Mouse (Mus musculus): ENCODE data around the gene Cabp4. TPM values are rescaled to one million over a fixed set of nuclear protein-coding genes. Genes with fewer than 3 reads are reported as not detected.

Cabp4 gene
- polyA plus RNA-seq, 1 experiment, result 0.04 TPM

- Histone ChIP-seq H3K79me3 (ENCODE audit: low read depth) (no peaks in the 10 kb centered on the region), H3K27me3 (ENCODE audit: control insufficient read depth, insufficient read depth, insufficient read length) (no peaks in the 10 kb centered on the region), H3K79me2 (ENCODE audit: control insufficient read depth, insufficient read depth) (no peaks in the 10 kb centered on the region), H3K36me3 (ENCODE audit: control insufficient read depth, insufficient read depth) (no peaks in the 10 kb centered on the region), H3K4me3 (ENCODE audit: insufficient read depth, poor library complexity, severe bottlenecking) (peak overlapping the region; percentile 30), H3ac (ENCODE audit: control insufficient read depth, insufficient read length, low read depth) (peak overlapping the region; percentile 68)
- TF ChIP-seq FOSL1 (IDR thresholded peaks at IDR 0.05; ENCODE audit: insufficient read depth, low read length, poor library complexity, severe bottlenecking) (no peak), MYOG (IDR thresholded peaks at IDR 0.05; ENCODE audit: control insufficient read depth, extremely low read depth, insufficient read length) (no peak), CEBPB (IDR thresholded peaks at IDR 0.05; ENCODE audit: low read depth) (no peak), CTCF (IDR thresholded peaks at IDR 0.05; ENCODE audit: control insufficient read depth, insufficient read depth, insufficient read length) (no peak), MYOD1 (IDR thresholded peaks at IDR 0.05; ENCODE audit: control insufficient read depth, insufficient read length, low read depth) (no peak), USF1 (IDR thresholded peaks at IDR 0.05; ENCODE audit: low read depth) (no peak), MAX (IDR thresholded peaks at IDR 0.05) (no peak)
Observed at GRCm38 (mm10) chr19:4169810-4170209, 26.0 kb upstream of the Cabp4 start.

- Histone ChIP-seq H3K79me2 (ENCODE audit: control insufficient read depth, insufficient read depth) (no peaks in the 10 kb centered on the region), H3K27me3 (ENCODE audit: control insufficient read depth, insufficient read depth, insufficient read length) (no peaks in the 10 kb centered on the region), H3ac (ENCODE audit: control insufficient read depth, insufficient read length, low read depth) (peak overlapping the region; percentile 68), H3K79me3 (ENCODE audit: low read depth) (no peaks in the 10 kb centered on the region), H3K4me3 (ENCODE audit: insufficient read depth, poor library complexity, severe bottlenecking) (peak overlapping the region; percentile 30), H3K36me3 (ENCODE audit: control insufficient read depth, insufficient read depth) (no peaks in the 10 kb centered on the region)
- TF ChIP-seq CTCF (IDR thresholded peaks at IDR 0.05; ENCODE audit: control insufficient read depth, insufficient read depth, insufficient read length), result peak; percentile 99
- TF ChIP-seq MAX (IDR thresholded peaks at IDR 0.05), result peak; percentile 85
- no peak for TF ChIP-seq MYOG (IDR thresholded peaks at IDR 0.05; ENCODE audit: control insufficient read depth, extremely low read depth, insufficient read length)
Observed at GRCm38 (mm10) chr19:4169378-4169784, 25.5 kb upstream of the Cabp4 start.

GRCm38 (mm10) chr19:4166678-4167476 is 23.0 kb upstream of the Cabp4 start:
- no peak overlapping the region for H3K4me3 ChIP-seq (ENCODE audit: insufficient read depth, poor library complexity, severe bottlenecking)
- peaks cover 3% of the 10 kb centered on the region for H3K36me3 ChIP-seq (ENCODE audit: control insufficient read depth, insufficient read depth)
- H3K79me2 ChIP-seq (ENCODE audit: control insufficient read depth, insufficient read depth), result peaks cover 11% of the 10 kb centered on the region
- TF ChIP-seq MAX (IDR thresholded peaks at IDR 0.05), result no peak
- TF ChIP-seq CTCF (IDR thresholded peaks at IDR 0.05; ENCODE audit: control insufficient read depth, insufficient read depth, insufficient read length), result no peak
- TF ChIP-seq USF1 (IDR thresholded peaks at IDR 0.05; ENCODE audit: low read depth), result no peak
- TF ChIP-seq MYOG (IDR thresholded peaks at IDR 0.05; ENCODE audit: control insufficient read depth, extremely low read depth, insufficient read length), result no peak
- TF ChIP-seq CEBPB (IDR thresholded peaks at IDR 0.05; ENCODE audit: low read depth), result no peak
- TF ChIP-seq MYOD1 (IDR thresholded peaks at IDR 0.05; ENCODE audit: control insufficient read depth, insufficient read length, low read depth), result no peak
- TF ChIP-seq FOSL1 (IDR thresholded peaks at IDR 0.05; ENCODE audit: insufficient read depth, low read length, poor library complexity, severe bottlenecking), result no peak
- H3K79me3 ChIP-seq (ENCODE audit: low read depth), result peaks cover 4% of the 10 kb centered on the region
- no peak overlapping the region for H3ac ChIP-seq (ENCODE audit: control insufficient read depth, insufficient read length, low read depth)
- no peaks in the 10 kb centered on the region for H3K27me3 ChIP-seq (ENCODE audit: control insufficient read depth, insufficient read depth, insufficient read length)

- H3K79me2 ChIP-seq (ENCODE audit: control insufficient read depth, insufficient read depth), result peaks cover 16% of the 10 kb centered on the region
- no peak overlapping the region for H3K4me3 ChIP-seq (ENCODE audit: insufficient read depth, poor library complexity, severe bottlenecking)
- peaks cover 8% of the 10 kb centered on the region for H3K79me3 ChIP-seq (ENCODE audit: low read depth)
- H3ac ChIP-seq (ENCODE audit: control insufficient read depth, insufficient read length, low read depth), result no peak overlapping the region
- no peak for TF ChIP-seq MYOG (IDR thresholded peaks at IDR 0.05; ENCODE audit: control insufficient read depth, extremely low read depth, insufficient read length)
- TF ChIP-seq MAX (IDR thresholded peaks at IDR 0.05), result no peak
- TF ChIP-seq FOSL1 (IDR thresholded peaks at IDR 0.05; ENCODE audit: insufficient read depth, low read length, poor library complexity, severe bottlenecking), result no peak
- peaks cover 15% of the 10 kb centered on the region for H3K36me3 ChIP-seq (ENCODE audit: control insufficient read depth, insufficient read depth)
- no peaks in the 10 kb centered on the region for H3K27me3 ChIP-seq (ENCODE audit: control insufficient read depth, insufficient read depth, insufficient read length)
Observed at GRCm38 (mm10) chr19:4164721-4165120, 20.9 kb upstream of the Cabp4 start.

- Histone ChIP-seq H3K27me3 (ENCODE audit: control insufficient read depth, insufficient read depth, insufficient read length) (no peaks in the 10 kb centered on the region), H3K36me3 (ENCODE audit: control insufficient read depth, insufficient read depth) (peaks cover 21% of the 10 kb centered on the region), H3K79me2 (ENCODE audit: control insufficient read depth, insufficient read depth) (peaks cover 16% of the 10 kb centered on the region), H3K79me3 (ENCODE audit: low read depth) (peaks cover 8% of the 10 kb centered on the region), H3K4me3 (ENCODE audit: insufficient read depth, poor library complexity, severe bottlenecking) (no peak overlapping the region), H3ac (ENCODE audit: control insufficient read depth, insufficient read length, low read depth) (no peak overlapping the region)
- TF ChIP-seq MAX (IDR thresholded peaks at IDR 0.05) (no peak), MYOD1 (IDR thresholded peaks at IDR 0.05; ENCODE audit: control insufficient read depth, insufficient read length, low read depth) (no peak), FOSL1 (IDR thresholded peaks at IDR 0.05; ENCODE audit: insufficient read depth, low read length, poor library complexity, severe bottlenecking) (no peak), CTCF (IDR thresholded peaks at IDR 0.05; ENCODE audit: control insufficient read depth, insufficient read depth, insufficient read length) (no peak), USF1 (IDR thresholded peaks at IDR 0.05; ENCODE audit: low read depth) (no peak), MYOG (IDR thresholded peaks at IDR 0.05; ENCODE audit: control insufficient read depth, extremely low read depth, insufficient read length) (no peak), CEBPB (IDR thresholded peaks at IDR 0.05; ENCODE audit: low read depth) (no peak)
Observed at GRCm38 (mm10) chr19:4164100-4164499, 20.3 kb upstream of the Cabp4 start.

GRCm38 (mm10) chr19:4163543-4163887 is 19.7 kb upstream of the Cabp4 start:
- H3K79me3 ChIP-seq (ENCODE audit: low read depth), result peaks cover 8% of the 10 kb centered on the region
- no peaks in the 10 kb centered on the region for H3K27me3 ChIP-seq (ENCODE audit: control insufficient read depth, insufficient read depth, insufficient read length)
- H3K4me3 ChIP-seq (ENCODE audit: insufficient read depth, poor library complexity, severe bottlenecking), result peak overlapping the region; percentile 72
- peaks cover 21% of the 10 kb centered on the region for H3K36me3 ChIP-seq (ENCODE audit: control insufficient read depth, insufficient read depth)
- H3ac ChIP-seq (ENCODE audit: control insufficient read depth, insufficient read length, low read depth), result peak overlapping the region; percentile 2
- H3K79me2 ChIP-seq (ENCODE audit: control insufficient read depth, insufficient read depth), result peaks cover 16% of the 10 kb centered on the region
- TF ChIP-seq MAX (IDR thresholded peaks at IDR 0.05) (no peak), FOSL1 (IDR thresholded peaks at IDR 0.05; ENCODE audit: insufficient read depth, low read length, poor library complexity, severe bottlenecking) (no peak), CTCF (IDR thresholded peaks at IDR 0.05; ENCODE audit: control insufficient read depth, insufficient read depth, insufficient read length) (no peak), MYOG (IDR thresholded peaks at IDR 0.05; ENCODE audit: control insufficient read depth, extremely low read depth, insufficient read length) (no peak), MYOD1 (IDR thresholded peaks at IDR 0.05; ENCODE audit: control insufficient read depth, insufficient read length, low read depth) (no peak), CEBPB (IDR thresholded peaks at IDR 0.05; ENCODE audit: low read depth) (no peak), USF1 (IDR thresholded peaks at IDR 0.05; ENCODE audit: low read depth) (no peak)
